Mouse (Mus musculus): ENCODE data around the gene Egln2. TPM values are rescaled to one million over a fixed set of nuclear protein-coding genes. Genes with fewer than 3 reads are reported as not detected.
A peak's percentile ranks its signal among the peaks of the same experiment; 100 is the strongest.

The Egln2 gene
- polyA plus RNA-seq, 1 experiment from 2014 or later, result 107 TPM

GRCm38 (mm10) chr7:27168371-27168770, 1.8 kb upstream of the Egln2 start:
- Histone ChIP-seq H3K9ac (no peak overlapping the region), H3K4me2 (no peak overlapping the region), H3K9me3 (no peaks in the 10 kb centered on the region), H3K27me3 (no peaks in the 10 kb centered on the region), H3K4me1 (replicated peaks) (peaks cover 31% of the 10 kb centered on the region), H3K4me3 (no peak overlapping the region), H3K27ac (replicated peaks) (no peak overlapping the region), H3K36me3 (peaks cover 18% of the 10 kb centered on the region)
- no peak for ATAC-seq (ENCODE audit: low FRiP score, low read depth)
- 91% methylated on average over 5 of the region's 5 CpGs for WGBS

- Histone ChIP-seq H3K9ac (peak overlapping the region; percentile 81), H3K4me3 (peak overlapping the region; percentile 78), H3K27me3 (no peaks in the 10 kb centered on the region), H3K36me3 (peaks cover 18% of the 10 kb centered on the region), H3K9me3 (no peaks in the 10 kb centered on the region), H3K4me2 (peak overlapping the region; percentile 76), H3K27ac (replicated peaks) (peak overlapping the region; percentile 98), H3K4me1 (replicated peaks) (peaks cover 39% of the 10 kb centered on the region)
- WGBS, result 75% methylated on average over 11 of the region's 11 CpGs
- ATAC-seq (ENCODE audit: low FRiP score, low read depth), result no peak
Observed at GRCm38 (mm10) chr7:27167475-27168094, 983 bp upstream of the Egln2 start.

- Histone ChIP-seq H3K4me2 (peak overlapping the region; percentile 76), H3K27ac (replicated peaks) (peak overlapping the region; percentile 98), H3K9me3 (no peaks in the 10 kb centered on the region), H3K4me1 (replicated peaks) (peaks cover 52% of the 10 kb centered on the region), H3K4me3 (peak overlapping the region; percentile 78), H3K9ac (peak overlapping the region; percentile 81), H3K27me3 (no peaks in the 10 kb centered on the region), H3K36me3 (peaks cover 12% of the 10 kb centered on the region; the same call in 1 of the 2 replicates)
- WGBS, result 1% methylated on average over 28 of the region's 43 CpGs
- peak; percentile 49 for ATAC-seq (ENCODE audit: low FRiP score, low read depth)
Observed at GRCm38 (mm10) chr7:27166229-27166613, 381 bp downstream of the Egln2 start.

- H3K4me1 ChIP-seq (replicated peaks), result peaks cover 58% of the 10 kb centered on the region
- no peaks in the 10 kb centered on the region for H3K27me3 ChIP-seq
- no peaks in the 10 kb centered on the region for H3K9me3 ChIP-seq
- no peak; the same call in 1 of the 2 replicates for ATAC-seq (ENCODE audit: low FRiP score, low read depth)
- H3K4me3 ChIP-seq, result peak overlapping the region; percentile 78
- peak overlapping the region; percentile 81 for H3K9ac ChIP-seq
- H3K4me2 ChIP-seq, result peak overlapping the region; percentile 76
- peak overlapping the region; percentile 98 for H3K27ac ChIP-seq (replicated peaks)
- 1% methylated on average over 8 of the region's 8 CpGs for WGBS
- peaks cover 9% of the 10 kb centered on the region; the same call in 1 of the 2 replicates for H3K36me3 ChIP-seq
Observed at GRCm38 (mm10) chr7:27165696-27166095, 906 bp downstream of the Egln2 start.

GRCm38 (mm10) chr7:27165007-27165655, 1.5 kb downstream of the Egln2 start:
- peak overlapping the region; percentile 98 for H3K27ac ChIP-seq (replicated peaks)
- WGBS, result 65% methylated on average over 23 of the region's 23 CpGs
- H3K9me3 ChIP-seq, result no peaks in the 10 kb centered on the region
- H3K9ac ChIP-seq, result peak overlapping the region; percentile 81
- peak overlapping the region; percentile 78 for H3K4me3 ChIP-seq
- H3K4me2 ChIP-seq, result peak overlapping the region; percentile 76
- H3K4me1 ChIP-seq (replicated peaks), result peaks cover 63% of the 10 kb centered on the region
- peaks cover 9% of the 10 kb centered on the region; the same call in 1 of the 2 replicates for H3K36me3 ChIP-seq
- H3K27me3 ChIP-seq, result no peaks in the 10 kb centered on the region
- peak; percentile 6; the same call in 1 of the 2 replicates for ATAC-seq (ENCODE audit: low FRiP score, low read depth)

- no peak for ATAC-seq (ENCODE audit: low FRiP score, low read depth)
- no peaks in the 10 kb centered on the region for H3K27me3 ChIP-seq
- peak overlapping the region; percentile 78 for H3K4me3 ChIP-seq
- WGBS, result 78% methylated on average over 33 of the region's 33 CpGs
- H3K9me3 ChIP-seq, result no peaks in the 10 kb centered on the region
- H3K27ac ChIP-seq (replicated peaks), result no peak overlapping the region
- H3K9ac ChIP-seq, result peak overlapping the region; percentile 32; the same call in 1 of the 2 replicates
- peaks cover 68% of the 10 kb centered on the region for H3K4me1 ChIP-seq (replicated peaks)
- peaks cover 13% of the 10 kb centered on the region for H3K36me3 ChIP-seq
- peak overlapping the region; percentile 76 for H3K4me2 ChIP-seq
Observed at GRCm38 (mm10) chr7:27164112-27164947, 2.3 kb downstream of the Egln2 start.

GRCm38 (mm10) chr7:27163450-27163805, 3.2 kb downstream of the Egln2 start:
- 87% methylated on average over 5 of the region's 5 CpGs for WGBS
- Histone ChIP-seq H3K4me3 (peak overlapping the region; percentile 78), H3K36me3 (peaks cover 22% of the 10 kb centered on the region), H3K4me1 (replicated peaks) (peaks cover 68% of the 10 kb centered on the region), H3K27ac (replicated peaks) (no peak overlapping the region), H3K27me3 (no peaks in the 10 kb centered on the region), H3K9ac (peak overlapping the region; percentile 39), H3K9me3 (no peaks in the 10 kb centered on the region), H3K4me2 (peak overlapping the region; percentile 76)
- no peak for ATAC-seq (ENCODE audit: low FRiP score, low read depth)

GRCm38 (mm10) chr7:27162780-27163449, 3.7 kb downstream of the Egln2 start:
- Histone ChIP-seq H3K9me3 (no peaks in the 10 kb centered on the region), H3K27ac (replicated peaks) (no peak overlapping the region), H3K4me1 (replicated peaks) (peaks cover 68% of the 10 kb centered on the region), H3K9ac (peak overlapping the region; percentile 39), H3K4me3 (peak overlapping the region; percentile 78; the same call in 1 of the 2 replicates), H3K27me3 (no peaks in the 10 kb centered on the region), H3K4me2 (peak overlapping the region; percentile 76), H3K36me3 (peaks cover 27% of the 10 kb centered on the region)
- no peak for ATAC-seq (ENCODE audit: low FRiP score, low read depth)
- 88% methylated on average over 5 of the region's 5 CpGs for WGBS

GRCm38 (mm10) chr7:27161744-27162143, 4.9 kb downstream of the Egln2 start:
- H3K4me2 ChIP-seq, result no peak overlapping the region
- peaks cover 61% of the 10 kb centered on the region for H3K4me1 ChIP-seq (replicated peaks)
- no peak overlapping the region for H3K4me3 ChIP-seq
- H3K27ac ChIP-seq (replicated peaks), result no peak overlapping the region
- no peak overlapping the region for H3K9ac ChIP-seq
- peaks cover 35% of the 10 kb centered on the region for H3K36me3 ChIP-seq
- WGBS, result 84% methylated on average over 4 of the region's 4 CpGs
- ATAC-seq (ENCODE audit: low FRiP score, low read depth), result no peak
- H3K9me3 ChIP-seq, result no peaks in the 10 kb centered on the region
- H3K27me3 ChIP-seq, result no peaks in the 10 kb centered on the region

- Histone ChIP-seq H3K27me3 (no peaks in the 10 kb centered on the region), H3K4me1 (replicated peaks) (peaks cover 61% of the 10 kb centered on the region), H3K9me3 (no peaks in the 10 kb centered on the region), H3K4me3 (no peak overlapping the region), H3K9ac (no peak overlapping the region), H3K27ac (replicated peaks) (no peak overlapping the region), H3K4me2 (no peak overlapping the region), H3K36me3 (peaks cover 35% of the 10 kb centered on the region)
- WGBS, result 85% methylated on average over 3 of the region's 3 CpGs
- ATAC-seq (ENCODE audit: low FRiP score, low read depth), result no peak
Observed at GRCm38 (mm10) chr7:27160921-27161320, 5.7 kb downstream of the Egln2 start.

GRCm38 (mm10) chr7:27159882-27160281, 6.7 kb downstream of the Egln2 start:
- H3K4me2 ChIP-seq, result 0 out of 2 replicates have a peak overlapping the region, but pooled peaks have one; percentile 6
- H3K4me1 ChIP-seq (replicated peaks), result peaks cover 52% of the 10 kb centered on the region
- H3K27me3 ChIP-seq, result no peaks in the 10 kb centered on the region
- no peaks in the 10 kb centered on the region for H3K9me3 ChIP-seq
- H3K4me3 ChIP-seq, result no peak overlapping the region
- no peak overlapping the region for H3K9ac ChIP-seq
- H3K36me3 ChIP-seq, result peaks cover 35% of the 10 kb centered on the region
- ATAC-seq (ENCODE audit: low FRiP score, low read depth), result peak; percentile 86
- 18% methylated on average over 8 of the region's 8 CpGs for WGBS
- H3K27ac ChIP-seq (replicated peaks), result peak overlapping the region; percentile 19; the same call in 1 of the 2 replicates

Measured in hindbrain, embryonic 15.5 days (tissue).